Mouse (Mus musculus) hindbrain, embryonic 12.5 days (tissue): ENCODE data around the gene Kif18b. TPM values are rescaled to one million over a fixed set of nuclear protein-coding genes. Genes with fewer than 3 reads are reported as not detected.

Experiments used
- ATAC-seq: fragments of 200-750 bp; cut with Nextera tagmentation; 2 replicates; pipeline ENCODE4 v1.8.0; 2017; ENCODE audit warnings: moderate TSS enrichment; ENCODE audit not compliant: low FRiP score
- H3K27ac ChIP-seq: fragments of 300-500 bp; sonication (generic); 2 replicates; pipeline ENCODE4 v1.5.1; 2016; ENCODE audit warnings: mild to moderate bottlenecking
- H3K27me3 ChIP-seq: fragments of 300-500 bp; sonication (generic); 2 replicates; pipeline ENCODE4 v1.6.1; 2016; ENCODE audit warnings: mild to moderate bottlenecking
- H3K36me3 ChIP-seq: fragments of 300-500 bp; sonication (generic); 2 replicates; pipeline ENCODE4 v1.6.1; 2016; ENCODE audit warnings: mild to moderate bottlenecking
- H3K4me1 ChIP-seq: fragments of 300-500 bp; sonication (generic); 2 replicates; pipeline ENCODE4 v1.6.1; 2016
- H3K4me2 ChIP-seq: fragments of 300-500 bp; sonication (generic); replicated peaks from 2 replicates; pipeline ENCODE4 v1.6.1; 2016; ENCODE audit warnings: mild to moderate bottlenecking
- H3K4me3 ChIP-seq: fragments of 300-500 bp; sonication (generic); 2 replicates; pipeline ENCODE4 v1.5.1; 2016; ENCODE audit warnings: mild to moderate bottlenecking
- H3K9ac ChIP-seq: fragments of 300-500 bp; sonication (generic); 2 replicates; pipeline ENCODE4 v1.6.1; 2016; ENCODE audit warnings: mild to moderate bottlenecking, moderate library complexity
- H3K9me3 ChIP-seq: fragments of 300-500 bp; sonication (generic); replicated peaks from 2 replicates; pipeline ENCODE4 v1.6.1; 2016; ENCODE audit warnings: mild to moderate bottlenecking
- whole genome bisulfite sequencing: fragments of 180-500 bp; shearing (Covaris S2); methylation state at CpG from one replicate; pipeline ENCODE4 v1.1.7; 2016; 5-methylcytosine and 5-hydroxymethylcytosine counted together
- polyA plus RNA-seq: library from polyadenylated mRNA; unstranded; fragments of >200 nt; fragmentation: Nextera tagmentation; extraction: Ambion mirVana; gene quantifications from 2 replicates; pipeline ENCODE4 v1.2.1, GENCODE M21; 2016

Kif18b gene
- polyA plus RNA-seq, 1 experiment from 2014 or later, result 6.6 TPM

- Histone ChIP-seq H3K9me3 (no peaks in the 10 kb centered on the region), H3K27ac (no peak overlapping the region), H3K4me2 (no peak overlapping the region), H3K9ac (no peak overlapping the region), H3K4me1 (no peaks in the 10 kb centered on the region), H3K36me3 (no peaks in the 10 kb centered on the region), H3K4me3 (no peak overlapping the region), H3K27me3 (0 out of 2 replicates have a peak, but pooled peaks cover 4% of the 10 kb centered on the region)
- WGBS, result 93% methylated on average over 10 of the region's 10 CpGs
- ATAC-seq, result no peak
These were observed 5.7 kb upstream of the Kif18b start for GRCm38 (mm10) chr11:102930672-102931071.

DNA sequence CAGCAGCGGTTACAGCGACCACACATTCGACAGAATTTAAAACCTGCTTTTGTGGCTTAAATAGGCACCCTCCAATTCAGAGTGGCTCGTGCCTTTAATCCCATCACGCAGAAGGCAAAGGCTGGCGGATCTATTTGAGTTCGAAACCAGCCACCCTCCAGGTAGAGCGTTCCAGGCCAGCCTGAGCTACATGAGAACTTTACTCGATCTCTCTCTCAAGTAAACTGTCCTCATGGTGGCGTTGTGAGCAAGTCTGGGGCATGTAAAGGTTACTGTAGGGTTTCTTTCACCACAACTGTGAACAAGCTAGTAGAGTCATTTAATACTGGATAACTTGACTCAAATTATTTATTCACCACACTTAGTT lies 410 bp upstream of the Kif18b start:
- peak overlapping the region; percentile 23; the same call in 1 of the 2 replicates for H3K9ac ChIP-seq
- 3% methylated on average over 10 of the region's 10 CpGs for WGBS

GRCm38 (mm10) chr11:102921491-102921890 lies 3.4 kb downstream of the Kif18b start:
- H3K27ac ChIP-seq, result peak overlapping the region; percentile 52
- peaks cover 25% of the 10 kb centered on the region for H3K4me1 ChIP-seq
- H3K9ac ChIP-seq, result no peak overlapping the region
- WGBS, result 67% methylated on average over 6 of the region's 6 CpGs
- no peaks in the 10 kb centered on the region for H3K9me3 ChIP-seq
- H3K4me3 ChIP-seq, result no peak overlapping the region
- H3K4me2 ChIP-seq, result 0 out of 2 replicates have a peak overlapping the region, but pooled peaks have one; percentile 11
- H3K27me3 ChIP-seq, result no peaks in the 10 kb centered on the region
- no peaks in the 10 kb centered on the region for H3K36me3 ChIP-seq
- no peak for ATAC-seq

More for the DNA sequence above, 410 bp upstream of the Kif18b start:
- Histone ChIP-seq H3K36me3 (no peaks in the 10 kb centered on the region), H3K27me3 (no peaks in the 10 kb centered on the region), H3K4me3 (peak overlapping the region; percentile 76), H3K4me1 (peaks cover 25% of the 10 kb centered on the region), H3K27ac (peak overlapping the region; percentile 87), H3K4me2 (peak overlapping the region; percentile 74), H3K9me3 (no peaks in the 10 kb centered on the region)
- ATAC-seq, result peak; percentile 43; the same call in 1 of the 2 replicates

DNA sequence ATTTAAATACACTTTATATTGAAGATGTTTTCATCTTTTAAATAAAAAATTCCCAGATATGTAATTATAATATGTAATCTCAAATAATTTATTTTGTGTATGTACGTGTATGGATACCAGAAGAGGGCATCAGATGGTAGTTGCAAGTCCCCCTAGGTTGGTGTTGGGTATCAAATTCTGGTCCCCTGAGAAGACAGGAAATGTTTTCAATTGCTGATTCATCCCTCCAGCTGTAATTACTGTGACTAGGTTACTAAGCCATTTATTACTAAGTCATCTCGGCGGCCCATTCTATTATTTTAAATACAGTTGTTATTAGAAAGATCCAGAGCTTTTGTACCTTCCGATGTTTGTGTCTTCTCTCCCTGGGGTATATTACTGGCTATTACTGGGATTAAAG lies 6.8 kb downstream of the Kif18b start:
- peaks cover 32% of the 10 kb centered on the region for H3K36me3 ChIP-seq

GRCm38 (mm10) chr11:102915380-102915779 lies 9.5 kb downstream of the Kif18b start:
- Histone ChIP-seq H3K9ac (no peak overlapping the region), H3K4me3 (no peak overlapping the region), H3K4me1 (no peaks in the 10 kb centered on the region; the same call in 1 of the 2 replicates), H3K27me3 (no peaks in the 10 kb centered on the region), H3K27ac (no peak overlapping the region), H3K9me3 (no peaks in the 10 kb centered on the region), H3K4me2 (no peak overlapping the region), H3K36me3 (peaks cover 48% of the 10 kb centered on the region)
- no peak for ATAC-seq
- WGBS, result 93% methylated on average over 9 of the region's 9 CpGs

More for the DNA sequence above, 6.8 kb downstream of the Kif18b start:
- Histone ChIP-seq H3K4me2 (no peak overlapping the region), H3K9me3 (no peaks in the 10 kb centered on the region), H3K9ac (no peak overlapping the region), H3K4me1 (peaks cover 18% of the 10 kb centered on the region), H3K4me3 (no peak overlapping the region), H3K27me3 (no peaks in the 10 kb centered on the region), H3K27ac (no peak overlapping the region)
- 75% methylated on average over 4 of the region's 4 CpGs for WGBS
- no peak for ATAC-seq

DNA sequence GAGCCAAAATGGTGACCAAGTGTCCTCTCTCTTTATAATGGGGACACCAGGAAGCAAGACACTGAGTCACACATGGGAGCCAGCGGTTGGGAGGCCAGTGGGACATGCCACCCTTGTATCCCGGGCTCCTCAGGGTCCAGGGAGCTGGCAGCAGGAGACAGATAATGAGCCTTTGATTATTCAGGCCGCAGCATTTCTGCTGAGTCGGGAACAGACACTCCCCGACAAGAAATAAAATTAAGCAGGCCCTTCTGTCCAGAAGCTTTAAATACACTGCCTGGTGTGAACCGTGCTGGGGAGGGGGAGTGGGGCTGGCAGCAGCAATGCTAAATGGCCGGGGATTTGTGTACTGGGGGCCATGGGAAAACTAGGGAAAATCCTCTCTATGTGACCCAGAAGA lies 13.5 kb downstream of the Kif18b start:
- Histone ChIP-seq H3K27me3 (no peaks in the 10 kb centered on the region), H3K27ac (no peak overlapping the region), H3K9ac (no peak overlapping the region), H3K4me3 (no peak overlapping the region), H3K9me3 (no peaks in the 10 kb centered on the region), H3K4me1 (no peaks in the 10 kb centered on the region; the same call in 1 of the 2 replicates), H3K4me2 (no peak overlapping the region), H3K36me3 (peaks cover 84% of the 10 kb centered on the region)
- WGBS, result 77% methylated on average over 7 of the region's 7 CpGs
- ATAC-seq, result no peak

- Histone ChIP-seq H3K27me3 (peaks cover 4% of the 10 kb centered on the region), H3K9me3 (no peaks in the 10 kb centered on the region), H3K4me3 (no peak overlapping the region), H3K4me2 (no peak overlapping the region), H3K4me1 (peaks cover 6% of the 10 kb centered on the region; the same call in 1 of the 2 replicates), H3K9ac (no peak overlapping the region), H3K36me3 (peaks cover 33% of the 10 kb centered on the region), H3K27ac (no peak overlapping the region)
- WGBS, result 77% methylated on average over 7 of the region's 7 CpGs
- no peak for ATAC-seq
These were observed 21.3 kb downstream of the Kif18b start for GRCm38 (mm10) chr11:102903654-102904053.

- Histone ChIP-seq H3K9ac (no peak overlapping the region), H3K9me3 (no peaks in the 10 kb centered on the region), H3K27ac (no peak overlapping the region), H3K4me2 (no peak overlapping the region), H3K4me1 (peaks cover 15% of the 10 kb centered on the region), H3K36me3 (peaks cover 18% of the 10 kb centered on the region; the same call in 1 of the 2 replicates), H3K27me3 (peaks cover 13% of the 10 kb centered on the region), H3K4me3 (no peak overlapping the region)
- WGBS, result 86% methylated on average over 5 of the region's 5 CpGs
- no peak for ATAC-seq
These were observed 22.8 kb downstream of the Kif18b start for GRCm38 (mm10) chr11:102902107-102902506.

DNA sequence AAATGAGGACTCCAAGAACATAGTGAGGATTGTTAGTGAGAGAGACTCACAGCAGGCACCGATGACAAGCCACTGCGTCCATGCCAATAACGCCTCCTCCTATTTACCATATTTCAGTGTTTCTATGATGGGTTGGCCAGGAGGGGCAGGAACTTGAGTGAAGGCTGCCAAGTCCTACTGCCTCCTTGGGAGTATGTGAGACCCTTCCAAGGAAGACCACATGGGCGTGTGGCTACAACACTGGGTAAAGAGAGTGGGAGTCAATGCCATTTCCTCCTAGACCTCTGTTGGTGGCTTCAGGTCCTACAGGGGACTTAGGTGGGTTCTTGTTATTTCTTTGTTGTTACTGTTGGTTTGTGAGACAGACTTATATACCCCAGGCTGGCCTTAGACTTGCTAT lies 23.7 kb downstream of the Kif18b start:
- H3K4me3 ChIP-seq, result no peak overlapping the region
- peaks cover 10% of the 10 kb centered on the region; the same call in 1 of the 2 replicates for H3K36me3 ChIP-seq
- H3K27me3 ChIP-seq, result peaks cover 21% of the 10 kb centered on the region
- H3K27ac ChIP-seq, result no peak overlapping the region
- peak; percentile 38; the same call in 1 of the 2 replicates for ATAC-seq
- H3K9me3 ChIP-seq, result no peaks in the 10 kb centered on the region
- H3K4me1 ChIP-seq, result peaks cover 15% of the 10 kb centered on the region
- WGBS, result 64% methylated on average over 4 of the region's 4 CpGs
- no peak overlapping the region for H3K4me2 ChIP-seq
- no peak overlapping the region for H3K9ac ChIP-seq

GRCm38 (mm10) chr11:102900763-102901162 lies 24.2 kb downstream of the Kif18b start, which contains the start of gene Gfap:
Gene Gfap, minus strand, starts transcription at chr11:102900912.
- H3K4me1 ChIP-seq, result peaks cover 15% of the 10 kb centered on the region
- WGBS, result 15% methylated on average over 7 of the region's 7 CpGs
- peak; percentile 35; the same call in 1 of the 2 replicates for ATAC-seq

GRCm38 (mm10) chr11:102898408-102898807 lies 26.5 kb downstream of the Kif18b start:
- ATAC-seq, result no peak
- 65% methylated on average over 9 of the region's 9 CpGs for WGBS
- peaks cover 49% of the 10 kb centered on the region for H3K27me3 ChIP-seq
- H3K4me2 ChIP-seq, result no peak overlapping the region
- no peaks in the 10 kb centered on the region for H3K9me3 ChIP-seq
- no peak overlapping the region for H3K9ac ChIP-seq
- peaks cover 12% of the 10 kb centered on the region for H3K4me1 ChIP-seq
- H3K36me3 ChIP-seq, result no peaks in the 10 kb centered on the region
- no peak overlapping the region for H3K27ac ChIP-seq
- no peak overlapping the region for H3K4me3 ChIP-seq

More at GRCm38 (mm10) chr11:102900763-102901162, 24.2 kb downstream of the Kif18b start, which contains the start of gene Gfap:
- no peak within 1 kb of the TSS for H3K9ac ChIP-seq
- peaks cover 26% of the 10 kb centered on the region for H3K27me3 ChIP-seq
- H3K36me3 ChIP-seq, result peaks cover 5% of the 10 kb centered on the region; the same call in 1 of the 2 replicates
- H3K4me3 ChIP-seq, result no peak within 1 kb of the TSS
- no peak within 1 kb of the TSS for H3K27ac ChIP-seq
- H3K9me3 ChIP-seq, result no peaks in the 10 kb centered on the region
- H3K4me2 ChIP-seq, result no peak within 1 kb of the TSS

DNA sequence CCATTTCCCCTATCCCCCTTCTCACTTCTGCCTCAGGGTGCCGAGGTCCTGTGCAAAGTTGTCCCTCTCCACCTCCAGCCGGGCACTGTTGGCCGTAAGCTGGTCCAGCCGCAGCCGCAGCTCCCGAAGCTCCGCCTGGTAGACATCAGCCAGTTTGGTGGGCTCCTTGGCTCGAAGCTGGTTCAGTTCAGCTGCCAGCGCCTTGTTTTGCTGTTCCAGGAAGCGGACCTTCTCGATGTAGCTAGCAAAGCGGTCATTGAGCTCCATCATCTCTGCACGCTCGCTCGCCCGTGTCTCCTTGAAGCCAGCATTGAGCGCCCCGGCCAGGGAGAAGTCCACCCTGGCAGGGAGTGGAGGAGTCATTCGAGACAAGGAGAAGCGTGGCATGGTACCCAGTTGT lies 28.3 kb downstream of the Kif18b start:
- Histone ChIP-seq H3K4me2 (no peak overlapping the region), H3K27me3 (peaks cover 67% of the 10 kb centered on the region), H3K4me3 (no peak overlapping the region), H3K9me3 (no peaks in the 10 kb centered on the region), H3K36me3 (no peaks in the 10 kb centered on the region), H3K27ac (no peak overlapping the region), H3K9ac (no peak overlapping the region), H3K4me1 (peaks cover 17% of the 10 kb centered on the region)
- 80% methylated on average over 20 of the region's 20 CpGs for WGBS
- ATAC-seq, result no peak

GRCm38 (mm10) chr11:102895779-102896178 lies 29.1 kb downstream of the Kif18b start:
- 75% methylated on average over 9 of the region's 9 CpGs for WGBS
- H3K27me3 ChIP-seq, result peaks cover 73% of the 10 kb centered on the region
- no peak for ATAC-seq
- peaks cover 13% of the 10 kb centered on the region for H3K4me1 ChIP-seq
- no peak overlapping the region for H3K4me3 ChIP-seq
- H3K9ac ChIP-seq, result no peak overlapping the region
- no peak overlapping the region for H3K27ac ChIP-seq
- no peaks in the 10 kb centered on the region for H3K36me3 ChIP-seq
- no peaks in the 10 kb centered on the region for H3K9me3 ChIP-seq
- H3K4me2 ChIP-seq, result no peak overlapping the region
